Mouse (Mus musculus): ENCODE data around the gene Usmg5. TPM values are rescaled to one million over a fixed set of nuclear protein-coding genes. Genes with fewer than 3 reads are reported as not detected.

Gene Usmg5
- total RNA-seq, 1 experiment from 2014 or later: 545 TPM

DNA sequence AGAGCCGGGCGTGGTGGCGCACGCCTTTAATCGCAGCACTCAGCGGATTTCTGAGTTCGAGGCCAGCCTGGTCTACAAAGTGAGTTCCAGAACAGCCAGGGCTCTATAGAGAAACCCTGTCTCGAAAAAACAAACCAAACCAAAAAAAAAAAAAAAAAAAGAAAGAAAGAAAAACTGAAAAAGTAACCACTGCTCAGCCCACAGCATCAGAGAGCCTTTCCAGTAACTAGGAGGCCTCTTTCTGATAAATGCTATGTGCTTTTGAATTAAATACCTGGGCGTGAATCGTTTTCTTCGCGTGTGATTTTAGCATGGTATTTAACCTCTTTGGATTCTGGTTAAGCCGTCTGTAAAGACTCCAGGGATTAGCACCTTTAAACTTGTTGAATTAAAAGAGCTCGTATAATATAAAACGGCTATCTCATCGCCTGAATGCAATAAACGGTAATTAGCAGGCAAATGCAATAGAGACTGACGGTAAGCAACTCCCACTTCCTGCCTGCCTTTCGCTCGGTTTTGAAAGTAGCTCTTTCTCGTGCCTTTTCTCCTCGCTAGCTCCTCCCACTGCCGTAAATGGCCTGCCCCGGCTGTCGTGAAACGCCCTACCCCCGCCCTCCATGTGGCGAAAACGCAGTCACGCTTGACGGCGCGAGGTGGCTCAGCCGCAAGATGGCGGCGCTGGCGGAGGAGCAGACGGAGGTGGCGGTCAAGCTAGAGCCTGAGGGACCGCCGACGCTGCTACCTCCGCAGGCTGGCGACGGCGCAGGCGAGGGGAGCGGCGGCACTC is 23.2 kb downstream of the Usmg5 start, which contains the start of gene Taf5:
Taf5 (plus strand) TSS at position 651 of the 787 bp plus-strand sequence.
- peak; percentile 93 for ATAC-seq (replicated peaks; ENCODE audit: low read depth, poor library complexity, severe bottlenecking)

DNA sequence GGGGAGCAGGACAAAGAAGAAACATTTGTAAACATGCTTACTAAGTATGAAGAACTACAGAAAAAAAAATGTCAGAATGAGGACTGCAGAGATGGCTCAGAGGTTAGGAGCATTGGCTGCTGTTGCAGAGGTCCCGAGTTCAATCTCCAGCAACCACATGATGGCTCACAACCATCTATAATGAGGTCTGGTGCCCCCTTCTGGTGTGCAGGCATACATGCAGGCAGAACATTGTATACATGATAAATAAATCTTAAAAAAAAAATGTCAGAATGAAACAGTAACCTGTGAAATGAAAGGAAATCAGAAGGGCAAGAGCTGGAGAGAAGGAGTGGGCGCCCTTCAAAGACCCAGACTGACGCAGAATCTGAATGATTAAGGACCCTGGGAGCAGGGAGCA is 24.6 kb downstream of the Usmg5 start:
- no peak for ATAC-seq (replicated peaks; ENCODE audit: low read depth, poor library complexity, severe bottlenecking)

DNA sequence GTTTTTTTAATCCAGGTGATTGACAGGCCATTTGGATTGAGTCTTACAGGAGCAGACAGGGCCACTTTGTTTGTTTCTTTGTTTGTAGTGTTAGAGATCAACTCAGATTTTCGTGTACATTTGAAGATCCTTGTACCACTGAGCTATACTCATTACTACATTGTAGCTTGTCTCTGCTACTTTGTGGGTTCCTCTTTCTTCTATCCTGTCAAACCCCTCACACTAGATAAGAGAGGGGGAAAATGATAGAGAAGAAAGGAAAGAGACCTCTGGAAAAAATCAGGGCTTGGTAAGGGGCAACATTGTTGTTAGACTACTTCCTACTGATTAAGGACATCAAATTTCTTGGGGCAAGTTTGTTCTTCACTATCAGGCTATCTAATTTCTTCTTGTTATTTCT is 32.8 kb downstream of the Usmg5 start:
- ATAC-seq (replicated peaks; ENCODE audit: low read depth, poor library complexity, severe bottlenecking): no peak

DNA sequence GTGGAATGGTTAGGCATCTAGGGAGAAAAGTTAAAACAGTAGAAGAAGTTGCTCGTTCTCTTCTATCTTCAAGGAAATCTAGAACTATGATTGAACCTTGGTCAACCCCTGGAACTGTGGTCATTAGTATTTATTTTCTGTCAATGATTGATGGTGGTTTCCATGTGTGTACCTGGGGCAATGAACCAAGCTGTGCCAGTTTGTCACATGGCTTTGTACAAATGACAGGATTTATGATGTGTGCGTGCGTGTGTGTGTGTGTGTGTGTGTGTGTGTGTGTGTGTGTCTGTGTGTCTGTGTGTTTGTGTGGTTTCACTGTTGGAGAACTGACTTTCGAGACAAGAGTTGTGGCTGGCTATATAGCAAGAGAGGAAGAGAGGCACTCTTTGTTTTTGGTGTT is 37.0 kb downstream of the Usmg5 start:
- ATAC-seq (replicated peaks; ENCODE audit: low read depth, poor library complexity, severe bottlenecking): no peak

DNA sequence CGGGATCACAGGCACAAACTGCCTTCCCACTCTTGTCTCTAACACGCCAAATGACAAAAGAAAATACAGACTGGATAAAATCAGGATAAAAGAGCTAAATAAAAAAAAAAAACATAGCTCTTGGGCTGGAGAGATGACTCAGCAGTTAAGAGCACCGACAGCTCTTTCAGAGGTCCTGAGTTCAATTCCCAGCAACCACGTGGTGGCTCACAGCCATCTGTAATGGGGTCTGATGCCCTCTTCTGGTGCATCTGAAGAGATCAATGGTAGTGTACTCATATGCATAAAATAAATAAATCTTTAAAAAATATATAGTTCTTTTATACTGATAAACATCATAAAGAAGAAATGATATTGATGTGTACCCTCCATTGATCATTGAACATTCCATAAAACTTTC is 37.5 kb downstream of the Usmg5 start:
- ATAC-seq (replicated peaks; ENCODE audit: low read depth, poor library complexity, severe bottlenecking): no peak

DNA sequence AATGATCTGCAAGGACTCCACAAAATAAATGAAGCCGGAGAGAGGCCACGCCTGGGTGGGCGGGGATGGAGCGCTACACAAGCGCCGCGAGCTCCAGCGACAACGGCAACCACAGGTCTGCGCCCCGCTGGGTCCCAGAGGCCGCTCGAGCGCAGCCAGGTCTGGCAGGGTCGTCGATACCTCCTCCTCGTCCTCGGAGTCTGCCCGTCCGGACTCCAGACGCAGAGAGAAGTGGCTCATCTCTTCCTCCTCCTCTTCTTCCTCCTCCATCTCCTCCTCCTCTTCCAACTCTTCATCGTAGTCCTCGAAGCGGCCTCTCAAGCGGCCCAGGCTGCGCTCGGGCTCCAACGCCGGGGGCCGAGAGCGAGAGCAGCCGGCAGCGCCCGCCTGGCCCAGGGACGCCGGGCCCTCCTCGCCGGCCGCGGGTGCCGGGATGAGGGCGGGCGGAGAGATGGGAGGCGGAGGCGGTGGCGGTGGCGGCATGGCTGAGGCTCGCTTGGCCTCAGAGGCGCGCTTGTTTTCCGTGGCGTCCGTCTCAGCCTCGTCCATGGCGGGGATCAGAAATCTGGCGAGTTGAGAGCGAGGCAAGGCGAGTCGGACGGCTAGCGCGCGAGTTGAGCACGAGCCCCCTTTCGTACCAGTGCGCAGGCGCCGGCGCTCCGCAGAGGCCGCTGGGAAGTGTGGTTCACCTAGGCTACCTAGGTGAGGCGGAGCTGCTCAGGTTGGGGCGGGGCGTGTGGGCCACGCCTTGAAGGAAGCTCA is 40.0 kb downstream of the Usmg5 start, which contains the start of gene Pcgf6:
Pcgf6 (minus strand) TSS at position 636 of the 762 bp plus-strand sequence.
- peak; percentile 75 for ATAC-seq (replicated peaks; ENCODE audit: low read depth, poor library complexity, severe bottlenecking)

DNA sequence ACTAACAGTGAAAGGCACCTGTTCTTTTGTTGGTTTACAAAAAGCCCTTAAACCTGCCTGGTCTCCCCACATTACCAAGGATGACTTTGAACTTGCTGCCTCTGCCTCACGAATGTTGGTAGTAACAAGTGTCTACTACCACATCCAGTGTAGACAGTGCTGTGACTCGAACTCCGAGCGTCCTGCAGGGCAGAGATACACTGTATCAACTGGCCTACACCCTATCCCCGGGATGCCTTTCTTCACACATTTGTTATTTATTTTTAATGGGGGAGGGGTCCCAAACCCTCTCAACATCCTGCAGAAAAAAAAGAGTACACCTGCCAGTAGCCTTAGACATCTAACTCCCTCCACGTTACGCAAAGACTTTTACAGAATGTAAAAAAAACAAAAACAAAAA is 40.6 kb downstream of the Usmg5 start:
- ATAC-seq (replicated peaks; ENCODE audit: low read depth, poor library complexity, severe bottlenecking): no peak

DNA sequence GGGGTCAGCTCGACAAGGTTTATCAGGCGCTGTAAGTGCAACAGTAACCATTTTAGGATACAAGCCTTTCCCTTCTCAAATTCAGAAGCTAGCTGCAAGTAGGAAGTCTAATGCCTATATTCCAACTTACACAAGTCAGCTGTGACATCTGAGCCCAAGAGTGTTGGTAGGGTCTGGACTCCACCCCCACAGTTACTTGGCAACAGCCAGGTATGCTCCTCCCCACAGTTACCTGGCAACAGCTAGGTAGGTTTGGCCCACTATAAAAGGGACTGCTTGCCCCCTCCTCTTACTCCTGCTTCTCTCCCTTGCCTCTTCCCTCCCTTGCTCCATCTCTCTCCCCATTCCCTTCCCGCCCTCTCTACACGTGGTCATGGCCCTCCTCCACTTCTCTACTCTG is 41.4 kb downstream of the Usmg5 start:
- no peak for ATAC-seq (replicated peaks; ENCODE audit: low read depth, poor library complexity, severe bottlenecking)

DNA sequence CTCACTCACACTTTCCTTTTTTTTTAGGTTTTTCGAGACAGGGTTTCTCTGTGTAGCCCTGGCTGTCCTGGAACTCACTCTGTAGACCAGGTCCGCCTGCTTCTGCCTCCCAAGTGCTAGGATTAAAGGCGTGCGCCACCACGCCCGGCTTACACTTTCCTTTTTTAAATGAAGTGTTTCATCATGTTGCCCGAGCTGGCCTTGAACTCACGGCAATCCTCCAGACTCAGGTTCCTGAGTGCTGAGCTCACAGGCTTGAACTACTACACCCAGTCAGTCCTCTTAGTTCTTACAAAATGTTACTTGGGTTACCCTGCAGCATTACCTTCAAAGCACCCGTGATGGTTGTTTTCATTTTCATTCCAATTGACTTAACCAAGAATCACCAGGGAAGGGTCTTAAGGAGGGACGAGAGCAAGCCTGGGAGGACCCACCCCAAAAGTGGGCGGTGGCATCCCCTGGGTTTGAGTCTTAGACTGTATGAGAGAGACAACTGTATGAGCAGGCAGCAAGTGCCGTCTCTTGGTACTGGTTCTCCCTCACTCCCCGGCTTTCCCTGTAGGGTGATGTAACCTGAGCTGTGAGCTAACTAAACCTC is 43.1 kb downstream of the Usmg5 start:
- ATAC-seq (replicated peaks; ENCODE audit: low read depth, poor library complexity, severe bottlenecking): no peak

DNA sequence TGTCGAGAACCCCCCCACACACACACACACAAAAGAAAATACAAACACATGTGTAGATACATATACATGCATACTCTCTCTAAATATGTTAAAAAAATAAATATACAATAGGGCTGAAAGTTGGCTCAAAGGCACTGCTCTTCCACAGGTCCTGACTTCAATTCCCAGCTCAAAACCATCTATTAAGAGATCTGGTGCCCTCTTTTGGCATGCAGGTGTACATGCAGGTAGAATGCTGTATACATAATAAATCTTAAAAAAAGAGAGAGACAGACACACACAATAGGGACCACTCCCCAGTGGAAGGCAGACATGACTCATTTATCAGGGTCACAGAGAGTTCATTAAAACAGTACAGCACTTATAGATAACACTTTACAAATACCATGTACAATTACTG is 44.1 kb downstream of the Usmg5 start:
- ATAC-seq (replicated peaks; ENCODE audit: low read depth, poor library complexity, severe bottlenecking): no peak

DNA sequence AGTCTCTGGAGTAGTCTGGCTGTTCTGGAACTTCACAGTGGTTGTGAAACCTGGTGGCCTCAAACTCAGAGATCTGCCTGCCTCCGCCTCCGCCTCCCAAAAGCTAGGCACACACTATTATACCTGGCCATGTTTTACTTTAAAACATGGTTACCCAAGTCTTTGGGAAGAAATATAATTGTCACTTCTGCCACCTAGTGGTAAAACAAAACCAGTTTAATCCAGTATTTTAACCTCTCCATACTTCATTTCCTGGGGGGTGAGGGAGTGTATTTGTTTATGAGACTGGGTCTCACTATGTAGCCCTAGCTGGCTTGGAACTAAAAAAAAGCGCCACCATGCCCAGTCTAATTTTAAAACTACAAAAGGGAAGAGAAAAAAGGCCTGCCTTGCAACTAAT is 46.8 kb downstream of the Usmg5 start:
- 0 out of 2 replicates have a peak, but pooled peaks have one; percentile 36 for ATAC-seq (replicated peaks; ENCODE audit: low read depth, poor library complexity, severe bottlenecking)

DNA sequence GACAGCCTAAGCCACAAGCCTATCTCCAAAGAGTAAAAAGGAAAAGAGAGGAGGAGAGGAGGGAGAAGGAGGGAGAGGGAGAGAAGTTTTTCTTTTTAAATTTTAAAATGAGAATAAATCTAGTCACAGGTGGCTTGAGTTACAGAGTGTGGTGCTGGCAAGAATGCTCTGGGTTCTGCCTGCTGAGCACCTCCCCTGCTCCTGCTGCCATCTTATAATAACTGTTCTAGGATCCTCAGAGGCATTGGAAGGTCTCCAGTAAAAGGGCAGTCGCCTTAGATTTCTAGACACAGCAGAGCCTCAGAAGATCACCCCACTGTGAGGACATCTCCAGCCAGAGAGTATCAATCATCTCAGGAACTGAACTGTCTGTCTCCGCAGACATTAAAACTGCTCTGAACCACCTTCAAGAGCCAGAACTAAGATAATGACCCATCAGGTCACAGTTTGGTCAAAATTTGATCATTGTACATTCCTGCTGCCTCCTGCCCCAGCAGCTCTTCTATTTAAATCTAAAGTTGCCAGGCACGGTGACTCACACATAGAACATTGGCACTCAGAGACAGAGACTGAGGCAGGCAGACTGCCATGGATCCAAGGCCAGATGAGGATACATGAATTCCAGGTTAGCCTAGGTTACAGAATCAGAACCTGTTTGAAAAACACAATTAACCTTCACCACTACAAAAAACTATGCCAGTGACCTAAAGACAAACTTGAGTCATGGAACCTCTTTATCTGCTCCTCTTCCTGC is 49.5 kb downstream of the Usmg5 start:
- ATAC-seq (replicated peaks; ENCODE audit: low read depth, poor library complexity, severe bottlenecking): no peak

DNA sequence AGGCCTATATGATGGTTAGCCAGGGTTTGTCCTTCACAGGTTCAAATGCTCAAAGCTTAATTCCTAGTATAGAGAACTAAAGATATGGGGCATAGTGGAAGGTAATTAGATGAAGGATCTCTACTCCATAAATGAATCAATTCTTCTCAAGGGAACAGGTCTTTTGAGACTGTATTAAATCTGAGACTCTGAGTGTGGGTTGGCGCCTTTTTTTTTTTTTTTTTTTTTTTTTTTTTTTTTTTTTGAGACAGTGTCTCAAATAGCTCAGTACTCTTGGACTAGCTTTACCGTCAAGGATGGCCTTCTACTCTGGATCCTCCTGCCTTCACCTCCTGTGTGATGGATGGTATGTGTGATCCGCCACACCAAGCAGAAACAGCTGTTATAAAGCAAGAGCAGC is 53.9 kb downstream of the Usmg5 start:
- no peak for ATAC-seq (replicated peaks; ENCODE audit: low read depth, poor library complexity, severe bottlenecking)

DNA sequence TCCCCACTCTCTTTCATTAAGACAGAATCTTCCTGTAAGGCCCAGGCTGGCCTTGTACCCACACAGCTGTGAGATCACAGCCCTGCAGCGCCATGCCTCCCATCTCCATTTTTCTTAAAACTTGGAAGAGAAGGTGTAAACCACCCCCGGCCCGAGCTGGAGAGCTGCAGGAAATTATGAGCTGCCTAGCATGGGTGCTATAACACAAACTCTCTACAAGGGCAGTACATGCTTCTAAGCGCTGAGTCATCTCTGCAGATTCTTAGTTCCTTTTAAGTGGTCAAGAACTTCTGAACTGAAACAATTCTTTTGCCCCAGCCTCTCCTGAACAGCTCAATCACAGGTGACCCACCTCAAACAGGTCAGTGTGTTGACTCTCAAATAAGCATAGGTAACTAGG is 55.5 kb downstream of the Usmg5 start:
- no peak for ATAC-seq (replicated peaks; ENCODE audit: low read depth, poor library complexity, severe bottlenecking)

Other genes with a start within 250 kb of the Usmg5 start
- 0.34 and 0.64 TPM in 2 replicates for gene Ina, start 75.9 kb downstream of the Usmg5 start, total RNA-seq (2017)
- gene Nt5c2, start 75.5 kb downstream of the Usmg5 start, total RNA-seq (2017): 98.9 and 107 TPM in 2 replicates
- gene Pcgf6, start 39.7 kb downstream of the Usmg5 start, total RNA-seq (2017): 20.9 and 21.6 TPM in 2 replicates
- gene Taf5, start 22.9 kb downstream of the Usmg5 start, total RNA-seq (2017): 17.9 and 28.8 TPM in 2 replicates
- 28.5 and 37.1 TPM in 2 replicates for gene Pdcd11, start 121 bp upstream of the Usmg5 start, total RNA-seq (2017)
- gene Calhm2, start 47.6 kb upstream of the Usmg5 start, total RNA-seq (2017): 7.6 and 17.6 TPM in 2 replicates
- not detected in 2 replicates for gene Calhm1, start 53.6 kb upstream of the Usmg5 start, total RNA-seq (2017)
- gene Calhm3, start 67.1 kb upstream of the Usmg5 start, total RNA-seq (2017): not detected in 2 replicates
- gene Neurl1a, start 88.2 kb upstream of the Usmg5 start, total RNA-seq (2017): 0.09 TPM in 1 of 2 replicates, not detected in the other

Measured in common myeloid progenitor, adult 5-6 weeks (primary cell).